Mouse (Mus musculus): ENCODE data around the gene Rbm20.
"Not testable (repeated sequence)": the region's sequence is repeated elsewhere in the genome, so short reads cannot be mapped to it uniquely, and the experiment has no call there.

Rbm20 gene

DNA sequence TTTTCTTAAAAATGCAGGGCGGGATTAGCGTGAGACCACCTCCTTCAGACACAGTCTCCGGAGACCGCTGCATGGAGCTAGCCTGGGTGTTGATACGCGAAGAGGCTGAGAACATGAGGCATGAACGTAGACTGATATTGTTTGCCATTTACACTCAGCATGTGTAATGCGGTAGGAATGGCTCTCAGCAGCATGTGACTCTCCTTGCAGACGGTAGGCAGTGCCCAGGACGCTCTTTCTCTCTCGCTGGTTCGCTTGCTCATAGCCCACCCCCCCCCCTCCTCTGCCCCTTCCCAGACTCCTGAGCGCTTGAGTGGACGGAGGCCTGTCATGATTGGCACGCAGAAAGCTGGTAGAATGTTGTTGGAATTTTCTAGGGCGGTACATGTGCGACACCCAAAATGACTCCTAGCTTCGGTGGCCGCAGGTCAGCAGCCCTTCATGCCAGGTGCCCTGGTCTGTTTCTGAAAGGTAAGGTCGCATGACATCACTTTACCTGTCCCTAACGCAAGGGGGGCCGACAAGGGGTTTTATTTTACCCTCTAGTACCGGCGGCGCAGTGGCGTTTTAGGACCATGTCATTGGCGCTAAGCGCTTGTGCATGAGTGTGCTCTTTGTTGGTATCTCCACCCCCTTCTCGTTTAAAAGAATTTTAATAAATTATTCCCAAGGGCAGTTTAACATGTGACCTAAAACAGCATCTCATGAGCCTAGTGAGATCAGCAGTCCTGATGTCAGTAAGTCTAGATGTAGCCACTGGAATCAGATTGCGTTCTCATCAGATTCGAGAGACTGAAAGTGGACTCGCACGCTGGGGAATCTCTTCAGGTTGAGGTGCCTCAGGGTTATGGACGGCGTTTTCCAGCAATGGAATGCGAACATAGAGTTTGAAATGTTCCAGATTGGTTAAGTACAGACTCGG, 116.1 kb downstream of the Rbm20 start:
- DNase-seq (ENCODE audit: low spot score) = no peak

DNA sequence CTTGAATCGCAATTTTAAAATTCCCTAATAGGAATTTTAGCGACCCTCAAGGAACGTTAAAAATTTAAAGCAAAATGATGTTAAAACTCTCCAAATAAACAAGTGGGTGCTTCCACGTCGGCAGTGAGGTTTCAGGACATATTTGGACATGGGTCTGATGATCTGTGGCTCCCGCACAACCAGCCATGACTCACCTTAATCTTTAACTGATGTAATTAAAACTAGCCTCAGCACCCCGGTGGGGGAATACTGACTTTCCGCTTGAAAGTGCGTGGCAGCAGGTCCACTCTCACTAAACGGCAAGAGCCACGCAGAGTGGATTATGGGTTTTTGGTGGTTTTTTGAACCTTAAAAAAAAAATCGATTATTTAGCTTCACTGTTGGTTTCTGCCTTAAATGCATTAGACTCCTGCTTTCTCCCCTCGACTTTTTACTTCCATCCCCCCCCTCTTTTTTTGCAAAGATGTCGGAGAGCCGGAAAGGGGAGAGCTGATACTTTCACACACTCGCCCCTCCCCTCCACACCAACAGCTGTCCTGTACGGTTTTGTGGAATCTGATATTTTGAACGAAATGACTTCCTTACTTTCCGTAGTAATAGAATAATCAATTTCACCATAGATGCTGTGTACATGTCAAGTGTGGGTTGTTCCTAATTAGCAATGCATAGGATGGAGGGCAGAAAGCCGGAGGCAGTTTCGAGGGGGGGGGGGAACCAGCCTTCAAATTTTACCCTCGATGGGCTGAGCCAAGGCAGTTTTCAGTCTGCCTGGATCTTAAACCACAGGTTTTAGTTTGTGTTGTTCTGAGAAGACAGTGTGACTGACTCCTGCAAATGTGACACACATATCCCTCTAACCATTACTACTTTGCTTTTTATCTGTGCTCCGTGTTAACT, 117.1 kb downstream of the Rbm20 start:
- DNase-seq (ENCODE audit: low spot score) = no peak

DNA sequence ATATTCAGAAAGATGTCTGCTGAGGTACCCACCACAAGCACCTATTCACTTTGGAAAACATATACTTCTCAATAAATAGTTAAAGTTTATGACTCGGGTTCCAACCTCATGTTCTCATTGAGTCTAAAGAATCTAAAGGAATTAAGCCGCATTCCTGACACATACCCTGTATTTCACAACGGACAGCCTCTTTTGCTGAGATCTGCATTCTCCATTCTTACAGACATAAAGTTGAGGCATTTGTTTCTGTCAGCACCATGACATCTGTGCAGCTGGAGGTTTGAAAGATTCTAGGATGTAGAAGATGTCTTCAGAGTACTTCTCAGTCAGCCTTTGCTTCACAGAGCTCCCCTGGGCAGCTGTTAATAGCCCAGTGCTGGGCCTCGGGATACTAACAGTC, 117.9 kb downstream of the Rbm20 start:
- no peak for DNase-seq (ENCODE audit: low spot score)

DNA sequence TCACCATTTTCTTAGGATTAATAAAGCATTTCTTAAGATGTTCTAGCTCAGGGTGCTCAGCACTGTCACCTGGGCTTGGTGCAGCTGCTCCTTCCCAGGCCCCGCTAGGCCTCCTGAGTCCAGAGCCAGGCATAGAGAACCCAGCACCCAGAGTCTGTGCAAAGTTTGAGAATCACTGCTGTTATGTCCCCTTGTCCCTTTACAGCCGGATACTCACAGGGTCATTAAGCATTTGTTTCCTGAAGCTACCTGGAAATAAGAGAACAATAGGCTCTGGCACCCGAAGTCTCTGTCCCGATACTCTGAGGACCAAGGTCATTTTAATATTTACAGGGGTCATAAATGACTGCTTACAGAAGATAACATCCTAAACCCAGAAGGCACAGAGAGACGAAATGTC, 118.9 kb downstream of the Rbm20 start:
- DNase-seq (ENCODE audit: low spot score) = no peak

DNA sequence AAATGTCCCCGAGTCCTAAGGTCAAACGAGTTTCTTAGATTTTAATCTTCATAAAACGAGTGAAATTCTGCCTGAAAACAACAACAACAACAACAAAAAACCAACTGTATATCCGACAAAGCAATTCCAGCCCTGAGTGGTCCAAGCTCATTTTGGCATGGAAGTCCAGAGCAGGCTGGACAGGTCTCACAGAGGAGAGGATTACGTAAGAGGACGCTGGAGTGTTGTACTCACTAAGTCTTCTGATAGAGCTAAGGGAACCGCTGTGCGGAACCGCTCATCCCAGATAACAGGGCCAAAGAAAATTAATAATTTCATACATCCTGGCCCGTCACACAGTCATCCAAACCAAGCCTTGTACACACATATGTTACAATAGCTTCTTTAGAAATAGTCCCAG, 120.7 kb downstream of the Rbm20 start:
- DNase-seq (ENCODE audit: low spot score) = no peak

DNA sequence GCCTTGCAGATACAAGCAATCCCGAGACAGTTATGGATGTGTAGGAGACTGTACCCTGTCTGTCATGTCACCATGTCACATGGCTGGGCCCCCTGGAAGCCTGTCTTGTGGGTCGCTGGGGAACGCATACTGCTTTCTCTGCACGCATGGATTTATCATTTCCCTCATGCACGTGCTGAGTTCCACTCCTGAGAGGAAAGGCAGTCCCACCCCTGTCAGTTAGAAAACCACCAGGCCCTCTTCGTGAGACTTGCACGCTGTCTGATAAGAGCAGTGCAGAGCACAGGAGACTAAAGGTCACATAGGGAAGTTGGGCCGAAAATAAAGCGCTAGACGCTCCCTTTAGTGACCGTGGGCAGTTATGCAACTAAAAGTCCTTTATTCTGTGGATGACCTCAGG, 122.8 kb downstream of the Rbm20 start:
- DNase-seq (ENCODE audit: low spot score) = no peak

DNA sequence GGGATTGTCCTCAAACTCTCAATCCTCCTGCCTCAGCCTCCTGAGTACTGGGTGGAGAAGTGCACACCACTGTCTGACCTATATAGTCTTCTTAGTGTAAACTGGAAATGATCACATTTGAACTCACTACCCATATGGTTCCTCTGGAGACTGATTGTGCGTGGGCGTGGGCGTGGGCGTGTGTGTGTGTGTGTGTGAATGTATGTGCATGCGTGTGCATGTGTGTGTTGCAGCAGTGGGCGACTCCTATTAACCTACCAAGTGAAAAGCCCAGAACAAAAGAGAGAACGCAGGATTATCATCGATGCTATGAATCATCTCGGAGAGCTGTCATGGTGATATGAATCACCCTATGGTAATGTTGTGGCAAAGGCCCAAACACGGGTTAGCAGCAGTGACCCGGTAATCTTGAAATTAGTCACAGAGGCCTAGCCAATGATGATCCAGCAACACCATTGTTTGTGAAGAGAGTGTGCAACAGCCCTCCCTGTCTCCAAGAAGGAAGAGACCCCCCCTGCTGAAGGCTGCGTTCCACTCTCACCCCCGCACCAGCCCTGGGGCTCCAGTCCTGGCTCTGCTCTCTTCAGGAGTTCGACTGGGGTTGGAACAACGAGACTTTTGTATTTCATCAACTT, 123.4 kb downstream of the Rbm20 start:
- DNase-seq (ENCODE audit: low spot score) = no peak

DNA sequence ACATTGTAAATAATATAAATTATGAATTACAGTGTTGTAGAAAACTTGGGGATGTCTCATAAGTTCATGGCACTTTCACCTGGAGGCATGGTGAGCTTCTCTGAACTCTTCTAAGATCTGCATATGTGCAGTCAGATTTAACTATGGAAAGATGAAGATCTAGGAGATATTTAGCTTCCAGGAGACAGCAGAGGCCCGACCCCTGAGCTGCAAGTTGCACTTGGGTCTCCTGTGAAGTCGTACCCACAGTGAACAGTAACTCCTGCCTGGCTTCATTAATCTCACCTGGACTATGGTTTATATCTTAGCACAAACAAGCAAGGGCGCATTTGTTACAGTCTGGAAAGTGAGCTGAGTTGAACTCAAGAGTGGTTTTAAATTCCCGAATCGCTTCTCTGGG, 124.3 kb downstream of the Rbm20 start:
- DNase-seq (ENCODE audit: low spot score) = no peak

DNA sequence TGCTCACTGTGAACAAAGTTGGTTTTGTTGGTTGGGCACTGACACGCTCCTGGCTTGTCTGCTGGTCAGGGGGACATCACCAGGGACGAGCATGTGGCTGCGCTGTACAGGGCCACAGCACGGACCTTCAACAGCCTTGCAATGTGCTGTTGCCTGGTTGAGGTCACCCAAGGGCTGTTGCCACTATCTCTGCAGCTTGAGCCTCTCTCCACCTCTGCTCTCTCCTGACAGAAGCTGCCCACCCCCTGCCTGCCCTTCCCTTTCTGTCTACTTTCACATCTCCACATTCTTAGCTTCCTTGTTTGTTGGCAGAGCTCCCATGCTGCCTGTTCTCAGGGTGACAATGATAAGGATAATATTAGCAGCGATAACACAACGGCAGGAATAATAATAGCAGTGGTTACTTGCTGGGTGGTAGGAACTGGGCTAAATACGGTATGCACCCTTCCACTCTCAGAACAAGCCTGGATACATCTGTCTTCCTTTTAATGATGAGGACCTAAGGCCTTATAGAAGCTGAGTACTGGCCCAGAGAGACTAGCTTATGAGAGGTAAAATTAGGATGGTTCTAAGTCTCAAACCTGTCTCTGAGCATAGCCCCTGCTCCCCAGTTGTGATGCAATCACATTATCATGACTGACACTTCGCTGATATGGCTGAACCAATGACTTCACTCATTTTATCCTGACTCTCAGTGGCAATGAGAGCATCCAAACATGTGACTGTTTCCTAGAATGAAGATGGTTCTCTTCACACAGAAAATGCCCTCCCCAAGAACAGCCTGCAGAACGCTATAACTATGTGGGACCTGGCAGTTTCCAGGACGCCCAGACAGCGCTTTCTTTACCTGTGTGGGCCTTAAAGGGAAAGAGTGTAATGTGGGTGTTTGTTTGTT, 124.9 kb downstream of the Rbm20 start:
- no peak for DNase-seq (ENCODE audit: low spot score)

DNA sequence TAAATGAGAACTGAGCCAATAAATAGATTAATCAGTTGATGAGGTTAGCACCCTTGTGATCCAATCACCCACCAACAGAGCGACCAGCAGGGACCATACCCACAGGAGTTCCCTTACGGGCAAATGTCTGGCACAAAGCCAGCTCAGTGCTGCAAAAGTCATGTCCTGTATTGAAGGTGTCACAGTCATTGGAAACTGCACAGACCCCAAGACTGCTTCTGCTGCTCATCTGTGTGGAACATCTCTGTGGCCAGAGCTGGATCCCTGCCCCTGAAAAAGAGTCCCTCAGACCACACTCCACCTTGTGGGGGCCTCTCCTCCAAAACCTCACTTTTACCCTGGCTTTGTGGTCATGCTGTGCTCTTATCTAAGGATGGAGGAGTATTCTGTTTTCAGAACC, 126.8 kb downstream of the Rbm20 start:
- no peak for DNase-seq (ENCODE audit: low spot score)

DNA sequence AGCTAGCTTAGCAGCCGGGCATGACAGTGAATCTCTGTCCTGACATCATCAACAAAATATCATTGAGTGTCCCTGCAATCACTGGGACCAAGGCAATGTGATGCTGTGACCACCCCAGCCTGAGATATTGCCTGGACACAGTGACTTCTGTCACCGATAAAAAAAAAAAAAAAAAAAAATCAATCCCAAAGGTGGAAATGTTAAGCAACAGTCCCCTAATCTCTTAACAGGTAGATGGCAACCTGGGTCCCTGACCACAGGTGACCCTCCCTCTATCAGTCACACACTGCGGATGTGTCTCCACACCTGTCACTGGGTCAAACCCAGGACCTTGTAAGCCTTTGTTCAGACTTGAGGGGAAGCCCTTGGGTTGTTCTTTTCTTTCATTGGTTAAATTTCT, 128.0 kb downstream of the Rbm20 start:
- DNase-seq (ENCODE audit: low spot score) = no peak

DNA sequence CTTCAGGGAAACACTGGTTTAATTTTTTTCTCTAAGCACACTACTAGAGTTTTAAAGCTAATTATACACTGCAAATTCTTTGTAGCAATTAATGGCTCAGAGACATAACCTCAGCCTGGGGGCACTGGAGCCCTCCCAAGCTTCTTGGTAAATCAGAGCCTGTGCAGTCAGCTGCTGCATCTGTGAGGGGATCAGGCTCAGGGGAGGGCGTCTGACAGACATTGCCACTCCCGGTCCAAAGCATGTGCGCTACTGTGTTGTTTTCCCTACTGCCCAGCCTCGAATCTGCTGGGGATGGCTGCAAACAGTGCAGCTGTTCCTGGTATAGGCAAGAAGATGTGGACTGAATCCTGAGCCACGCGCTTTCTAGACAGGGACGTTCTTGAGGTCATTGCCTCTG, 129.0 kb downstream of the Rbm20 start:
- no peak for DNase-seq (ENCODE audit: low spot score)

DNA sequence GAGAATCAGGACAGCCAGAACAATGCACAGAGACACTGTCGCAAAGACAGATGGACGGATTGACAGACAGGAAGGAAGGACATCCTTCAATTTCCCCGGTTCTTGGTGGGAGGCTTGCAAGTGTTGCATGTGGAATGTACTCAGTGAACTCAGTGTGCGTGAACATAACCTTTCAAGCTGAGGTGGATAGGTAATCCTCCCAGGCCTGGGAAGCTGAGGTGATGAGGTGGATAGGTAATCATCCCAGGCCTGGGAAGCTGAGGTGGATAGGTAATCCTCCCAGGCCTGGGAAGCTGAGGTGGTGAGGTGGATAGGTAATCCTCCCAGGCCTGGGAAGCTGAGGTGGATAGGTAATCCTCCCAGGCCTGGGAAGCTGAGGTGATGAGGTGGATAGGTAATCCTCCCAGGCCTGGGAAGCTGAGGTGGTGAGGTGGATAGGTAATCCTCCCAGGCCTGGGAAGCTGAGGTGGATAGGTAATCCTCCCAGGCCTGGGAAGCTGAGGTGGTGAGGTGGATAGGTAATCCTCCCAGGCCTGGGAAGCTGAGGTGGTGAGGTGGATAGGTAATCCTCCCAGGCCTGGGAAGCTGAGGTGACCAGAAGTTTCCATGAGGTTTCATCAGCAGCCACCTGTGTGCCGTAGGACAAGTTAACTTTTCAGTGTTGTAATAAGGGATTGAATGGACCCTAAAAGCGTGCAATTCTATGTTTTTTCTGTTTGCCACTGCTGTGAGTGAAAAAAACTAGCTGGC, 129.6 kb downstream of the Rbm20 start:
- not testable (repeated sequence) for DNase-seq (ENCODE audit: low spot score)

DNA sequence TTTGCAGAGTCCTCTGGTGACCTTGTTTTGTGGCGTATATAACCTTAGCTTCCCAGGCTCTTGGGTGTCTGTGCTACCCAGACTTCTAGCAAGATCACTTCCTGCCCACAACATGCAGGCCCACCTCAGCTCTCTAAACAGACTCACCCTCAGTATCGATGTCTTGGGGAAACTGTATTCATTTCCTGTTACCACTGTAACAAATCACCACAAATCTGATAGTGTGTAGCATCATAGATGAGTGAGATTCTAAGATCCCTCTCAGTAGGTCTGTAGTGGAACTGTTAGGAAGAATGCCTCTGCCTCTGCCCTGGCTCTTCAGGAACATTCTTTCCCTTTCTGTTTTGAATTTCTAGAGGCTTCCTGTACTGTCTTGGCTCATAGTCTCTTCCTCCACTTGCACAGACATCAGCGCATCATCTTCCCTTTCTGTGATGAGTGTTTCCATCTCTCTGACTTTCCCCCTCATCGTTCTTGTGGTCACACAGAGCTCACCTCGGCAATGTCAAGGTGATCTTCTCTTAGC, 130.2 kb downstream of the Rbm20 start:
- no peak for DNase-seq (ENCODE audit: low spot score)

DNA sequence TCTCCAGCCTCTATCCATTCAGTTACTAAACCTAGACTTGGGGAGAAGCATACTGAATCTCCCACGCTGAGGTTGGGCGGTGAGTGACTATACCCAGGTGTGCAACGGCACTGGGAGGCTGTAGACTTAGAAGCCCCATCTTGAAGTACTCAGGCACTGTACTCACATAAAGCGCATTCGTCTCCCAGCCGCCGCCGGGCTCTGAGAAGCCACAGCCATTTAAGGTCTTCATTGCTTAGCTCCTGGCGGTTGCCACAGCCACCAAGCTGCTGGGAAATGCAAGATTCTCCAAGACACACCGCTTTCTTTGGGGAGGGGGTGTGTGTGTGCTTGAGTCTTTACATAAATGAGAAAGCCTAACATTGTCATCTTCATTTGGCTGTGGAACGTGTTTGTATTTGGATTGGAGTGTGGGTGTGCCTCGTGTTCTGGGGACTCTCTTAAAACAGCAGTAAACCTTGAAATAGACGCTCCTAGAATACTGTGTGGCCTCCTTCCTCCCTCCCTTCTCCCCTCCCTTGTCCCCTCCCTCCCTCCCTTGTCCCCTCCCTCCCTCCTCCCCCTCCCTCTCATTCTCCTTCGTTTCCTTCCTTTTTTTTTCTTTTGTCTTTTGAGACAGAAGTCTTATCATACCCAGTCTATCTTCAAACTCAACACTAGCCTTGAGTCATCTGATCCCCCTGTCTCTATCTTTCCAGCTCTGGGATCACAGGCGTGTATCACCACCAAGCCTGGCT, 131.1 kb downstream of the Rbm20 start:
- DNase-seq (ENCODE audit: low spot score) = no peak

DNA sequence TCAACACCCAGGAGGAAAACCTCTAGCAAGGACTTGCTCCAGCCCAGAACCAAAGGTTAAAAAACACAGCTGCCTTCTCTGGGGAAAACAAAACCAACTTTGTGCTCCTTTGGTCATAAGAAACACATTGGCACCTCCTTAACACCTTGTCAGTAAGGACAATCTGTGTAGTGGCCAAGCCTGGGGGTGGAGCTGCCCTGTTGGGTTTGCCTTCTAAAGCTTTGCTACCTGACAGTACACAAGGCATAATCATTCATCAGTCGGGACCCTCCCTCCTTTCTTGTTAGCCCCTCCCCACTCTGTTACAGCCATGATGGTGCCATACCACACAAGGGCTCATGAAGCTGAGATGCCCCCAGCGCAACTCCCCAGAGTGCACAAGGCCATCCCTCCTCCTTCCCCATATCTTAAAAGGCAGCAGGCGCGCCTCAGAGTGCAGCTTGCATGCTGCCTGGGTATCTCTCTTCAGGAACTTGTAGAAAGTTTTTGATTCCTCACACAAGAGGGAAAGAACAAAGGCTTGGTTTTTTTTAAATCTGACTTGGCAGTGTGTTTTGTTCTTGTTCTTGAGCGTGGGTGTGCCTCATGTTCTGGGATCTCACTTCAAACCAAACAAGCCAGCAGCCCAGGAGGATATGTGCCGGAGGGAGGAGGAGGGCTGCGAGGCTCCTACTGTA, 132.2 kb downstream of the Rbm20 start:
- peak; percentile 56 for DNase-seq (ENCODE audit: low spot score)

DNA sequence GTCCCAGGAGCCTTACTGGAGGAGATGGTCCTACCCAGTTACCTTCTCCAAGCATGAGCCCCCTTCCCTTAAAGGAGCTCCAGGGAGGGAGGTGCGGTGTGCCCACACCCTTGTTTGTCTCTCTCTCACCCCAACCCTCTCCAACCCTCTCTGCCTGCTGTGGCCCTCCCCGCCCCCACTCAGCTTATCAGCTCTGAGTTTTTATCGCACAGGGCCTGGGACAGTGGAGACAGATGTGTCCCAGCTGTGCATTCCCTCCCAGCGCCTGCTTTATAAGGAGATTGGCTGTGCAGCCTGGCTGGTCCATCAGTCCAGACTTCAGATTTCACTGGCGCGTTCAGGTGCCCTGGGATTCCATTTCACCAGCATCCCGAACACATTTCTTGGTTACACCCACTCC, 132.9 kb downstream of the Rbm20 start:
- no peak for DNase-seq (ENCODE audit: low spot score)

DNA sequence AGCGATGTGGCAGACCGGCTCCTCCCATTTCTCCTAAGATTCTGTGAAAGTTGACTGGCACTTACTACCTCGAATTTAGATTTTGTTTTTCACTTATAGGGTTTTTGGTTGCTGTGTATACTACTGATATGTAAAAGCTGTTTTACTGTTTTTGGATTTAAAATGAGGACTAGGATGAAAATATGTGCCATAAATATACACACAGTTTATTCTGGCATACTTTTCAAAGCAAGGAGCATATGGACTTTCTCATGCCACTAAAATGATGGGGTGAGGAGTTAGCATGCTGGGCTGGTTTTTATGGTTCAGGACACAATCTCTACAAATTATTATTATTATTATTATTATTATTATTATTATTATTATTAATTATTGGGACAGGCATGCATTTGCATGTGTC, 133.5 kb downstream of the Rbm20 start:
- DNase-seq (ENCODE audit: low spot score) = no peak

DNA sequence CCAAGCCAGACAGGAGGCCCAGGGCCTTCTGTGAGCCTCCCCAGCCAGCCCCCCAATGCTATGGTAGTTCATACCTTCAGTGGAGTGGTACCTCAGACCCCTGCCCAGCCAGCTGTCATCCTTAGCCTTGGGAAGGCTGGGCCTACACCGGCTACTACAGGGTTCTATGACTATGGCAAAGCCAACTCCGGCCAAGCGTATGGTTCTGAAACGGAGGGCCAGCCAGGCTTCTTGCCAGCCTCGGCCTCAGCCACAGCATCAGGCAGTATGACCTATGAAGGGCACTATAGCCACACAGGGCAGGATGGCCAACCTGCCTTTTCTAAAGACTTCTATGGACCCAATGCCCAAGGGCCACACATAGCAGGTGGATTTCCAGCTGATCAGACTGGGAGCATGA, 136.5 kb downstream of the Rbm20 start:
- DNase-seq (ENCODE audit: low spot score) = no peak
